Mouse (Mus musculus) liver, embryonic 14.5 days (tissue): ENCODE results near the gene Gm33543. TPM values are rescaled to one million over a fixed set of nuclear protein-coding genes. Genes with fewer than 3 reads are reported as not detected.

Source experiments
- ATAC-seq: fragments of 200-750 bp; cut with Nextera tagmentation; 2 replicates; pipeline ENCODE4 v1.8.0; 2017; ENCODE audit warnings: moderate number of reproducible peaks, mild to moderate bottlenecking, moderate library complexity; ENCODE audit not compliant: insufficient read depth
- DNase-seq, 3 experiments: peaks; one replicate each; pipeline ENCODE4 v3.0.0-alpha.2; 2012 to 2013; ENCODE audit warnings: low read depth in 3 of 3, low spot score in 3 of 3
- H3K27ac ChIP-seq: fragments of 300-500 bp; sonication (generic); 2 replicates; pipeline ENCODE4 v1.5.1; 2014; ENCODE audit warnings: moderate library complexity, mild to moderate bottlenecking, control low read depth, inconsistent platforms
- H3K27me3 ChIP-seq: fragments of 300-500 bp; sonication (generic); 2 replicates; pipeline ENCODE4 v1.6.1; 2014; ENCODE audit warnings: mild to moderate bottlenecking, low read length, moderate library complexity; ENCODE audit not compliant: control insufficient read depth, insufficient read depth
- H3K36me3 ChIP-seq: fragments of 300-500 bp; sonication (generic); replicated peaks from 2 replicates; pipeline ENCODE4 v1.6.1; 2014; ENCODE audit warnings: low read depth; ENCODE audit not compliant: control insufficient read depth, insufficient read depth
- H3K4me1 ChIP-seq, 2 experiments: fragments of 200-500 bp in 1 of 2; fragments of 300-500 bp in 1 of 2; sonication (generic) in 1 of 2; replicated peaks; 2 replicates each; pipeline ENCODE4 v1.6.1; 2012 to 2014; ENCODE audit warnings: antibody characterized with exemption in 1 of 2, inconsistent platforms in 1 of 2, low read length in 1 of 2; ENCODE audit not compliant: control insufficient read depth in 2 of 2, insufficient read depth in 2 of 2
- H3K4me2 ChIP-seq: fragments of 300-500 bp; sonication (generic); 2 replicates; pipeline ENCODE4 v1.6.1; 2014; ENCODE audit warnings: low read depth, mild to moderate bottlenecking, control low read depth, moderate library complexity
- H3K4me3 ChIP-seq, 2 experiments: fragments of 200-500 bp in 1 of 2; fragments of 300-500 bp in 1 of 2; sonication (generic) in 1 of 2; 2 replicates each; pipeline ENCODE4 v1.5.1; 2012 to 2014; ENCODE audit warnings: low read depth in 2 of 2, low read length in 2 of 2, mild to moderate bottlenecking in 2 of 2, control low read depth in 1 of 2, inconsistent platforms in 1 of 2, moderate library complexity in 1 of 2; ENCODE audit not compliant: insufficient read depth in 1 of 2
- H3K9ac ChIP-seq: fragments of 300-500 bp; sonication (generic); replicated peaks from 2 replicates; pipeline ENCODE4 v1.6.1; 2014; ENCODE audit warnings: mild to moderate bottlenecking, control low read depth, moderate library complexity
- H3K9me3 ChIP-seq: fragments of 300-500 bp; sonication (generic); 2 replicates; pipeline ENCODE4 v1.6.1; 2016; ENCODE audit warnings: low read length, mixed read lengths; ENCODE audit not compliant: control insufficient read depth
- CTCF ChIP-seq: IDR thresholded peaks from 2 replicates; pipeline ENCODE4 v1.5.1; 2016; ENCODE audit warnings: antibody characterized with exemption, low read depth, control low read depth
- EP300 ChIP-seq: IDR thresholded peaks from 2 replicates; pipeline ENCODE4 v1.6.1; 2016; ENCODE audit warnings: antibody characterized with exemption, low read depth
- whole genome bisulfite sequencing: fragments of 180-500 bp; shearing (Covaris S2); extraction: QIAGEN DNeasy Blood & Tissue Kit; methylation state at CpG from one replicate; pipeline ENCODE4 v1.1.7; 2014; ENCODE audit not compliant: insufficient replicate concordance; 5-methylcytosine and 5-hydroxymethylcytosine counted together
- polyA plus RNA-seq, 2 experiments: library from polyadenylated mRNA; depleted of rRNA in 1 of 2; stranded (reverse) in 1 of 2; unstranded in 1 of 2; fragments of >200 nt; fragmentation: Nextera tagmentation in 1 of 2; extraction: Ambion mirVana in 1 of 2; gene quantifications; 2 replicates each; pipeline versions ENCODE4 v1.2.1 to v1.2.3; 2012 to 2014

Gm33543 gene
- polyA plus RNA-seq, 2 experiments: not detected

GRCm38 (mm10) chr10:95790771-95791426 is 51.8 kb downstream of the Gm33543 start:
- ATAC-seq (no peak), DNase-seq (no peak)
- Histone ChIP-seq H3K4me2 (no peak overlapping the region), H3K9ac (no peak overlapping the region), H3K27ac (no peak overlapping the region), H3K36me3 (no peaks in the 10 kb centered on the region), H3K27me3 (no peaks in the 10 kb centered on the region), H3K4me1 (no peaks in the 10 kb centered on the region; a peak in 1 of 4 replicates), H3K4me3 (no peak overlapping the region), H3K9me3 (no peaks in the 10 kb centered on the region)
- no peak for TF ChIP-seq CTCF
- 53% methylated on average over 15 of the region's 15 CpGs for WGBS

GRCm38 (mm10) chr10:95787176-95787575 is 55.6 kb downstream of the Gm33543 start:
- ATAC-seq: no peak
- no peak for DNase-seq
- Histone ChIP-seq H3K4me2 (no peak overlapping the region), H3K9ac (no peak overlapping the region), H3K27ac (no peak overlapping the region), H3K4me1 (no peaks in the 10 kb centered on the region; a peak in 1 of 4 replicates), H3K4me3 (no peak overlapping the region), H3K36me3 (no peaks in the 10 kb centered on the region), H3K27me3 (no peaks in the 10 kb centered on the region), H3K9me3 (no peaks in the 10 kb centered on the region)
- WGBS: 53% methylated on average over 2 of the region's 2 CpGs
- no peak for TF ChIP-seq EP300
- no peak for TF ChIP-seq CTCF

GRCm38 (mm10) chr10:95784837-95785236 is 57.9 kb downstream of the Gm33543 start:
- Histone ChIP-seq H3K36me3 (no peaks in the 10 kb centered on the region), H3K4me2 (no peak overlapping the region), H3K4me3 (no peak overlapping the region), H3K9me3 (no peaks in the 10 kb centered on the region), H3K9ac (no peak overlapping the region), H3K4me1 (no peaks in the 10 kb centered on the region; a peak in 1 of 4 replicates), H3K27ac (no peak overlapping the region), H3K27me3 (no peaks in the 10 kb centered on the region)
- TF ChIP-seq CTCF (no peak), EP300 (no peak)
- ATAC-seq: no peak
- WGBS: 35% methylated on average over 7 of the region's 7 CpGs
- no peak for DNase-seq

- Histone ChIP-seq H3K9me3 (no peaks in the 10 kb centered on the region), H3K27ac (no peak overlapping the region), H3K4me3 (no peak overlapping the region), H3K4me1 (peaks cover 0 to 8% of the 10 kb centered on the region in 2 experiments; a peak in 2 of 4 replicates), H3K4me2 (no peak overlapping the region), H3K36me3 (no peaks in the 10 kb centered on the region), H3K27me3 (no peaks in the 10 kb centered on the region), H3K9ac (no peak overlapping the region)
- no peak for DNase-seq
- no peak for ATAC-seq
- TF ChIP-seq EP300: no peak
- no peak for TF ChIP-seq CTCF
- WGBS: 55% methylated on average over 8 of the region's 8 CpGs
Observed at GRCm38 (mm10) chr10:95780881-95781600, 61.7 kb downstream of the Gm33543 start.

GRCm38 (mm10) chr10:95779801-95780385 is 62.8 kb downstream of the Gm33543 start:
- Histone ChIP-seq H3K36me3 (no peaks in the 10 kb centered on the region), H3K4me2 (no peak overlapping the region; the same call in 1 of the 2 replicates), H3K27ac (no peak overlapping the region), H3K9ac (no peak overlapping the region), H3K27me3 (no peaks in the 10 kb centered on the region), H3K4me1 (peaks cover 0 to 8% of the 10 kb centered on the region in 2 experiments; a peak in 2 of 4 replicates), H3K4me3 (no peak overlapping the region), H3K9me3 (no peaks in the 10 kb centered on the region)
- DNase-seq: peak in 1 of 3 experiments; percentile 24
- ATAC-seq: no peak
- WGBS: 57% methylated on average over 13 of the region's 13 CpGs
- TF ChIP-seq EP300: no peak
- peak; percentile 48 for TF ChIP-seq CTCF
